Mouse (Mus musculus): Measurements from ENCODE around the gene Cybc1. TPM values are rescaled to one million over a fixed set of nuclear protein-coding genes. Genes with fewer than 3 reads are reported as not detected.

Gene Cybc1
- polyA plus RNA-seq, 1 experiment from 2014 or later = 20.2 TPM

- Histone ChIP-seq H3K9me3 (replicated peaks; ENCODE audit: control insufficient read depth, low read length) (no peaks in the 10 kb centered on the region), H3K4me3 (ENCODE audit: low read depth, low read length) (peak overlapping the region; percentile 74), H3K27ac (ENCODE audit: low read length) (peak overlapping the region; percentile 97), H3K4me2 (ENCODE audit: low read depth, low read length) (peak overlapping the region; percentile 78), H3K27me3 (ENCODE audit: control insufficient read depth, insufficient read depth, low read depth, low read length) (no peaks in the 10 kb centered on the region), H3K9ac (ENCODE audit: low read depth, low read length) (peak overlapping the region; percentile 78), H3K36me3 (ENCODE audit: control insufficient read depth, insufficient read depth) (peaks cover 22% of the 10 kb centered on the region), H3K4me1 (ENCODE audit: control insufficient read depth, low read depth, low read length) (peaks cover 39% of the 10 kb centered on the region)
- WGBS (ENCODE audit: insufficient replicate concordance) = 2% methylated on average over 28 of the region's 28 CpGs
- ATAC-seq (ENCODE audit: low read depth) = peak; percentile 2
Observed at GRCm38 (mm10) chr11:121237345-121238128, 8.4 kb upstream of the Cybc1 start.

- Histone ChIP-seq H3K4me2 (ENCODE audit: low read depth, low read length) (peak within 1 kb of the TSS; percentile 81), H3K9ac (ENCODE audit: low read depth, low read length) (peak within 1 kb of the TSS; percentile 87), H3K4me3 (ENCODE audit: low read depth, low read length) (peak within 1 kb of the TSS; percentile 74), H3K9me3 (replicated peaks; ENCODE audit: control insufficient read depth, low read length) (no peaks in the 10 kb centered on the region), H3K27me3 (ENCODE audit: control insufficient read depth, insufficient read depth, low read depth, low read length) (no peaks in the 10 kb centered on the region), H3K4me1 (ENCODE audit: control insufficient read depth, low read depth, low read length) (peaks cover 39% of the 10 kb centered on the region), H3K36me3 (ENCODE audit: control insufficient read depth, insufficient read depth) (peaks cover 14% of the 10 kb centered on the region), H3K27ac (ENCODE audit: low read length) (peak within 1 kb of the TSS; percentile 99)
- under 1% methylated on average over 50 of the region's 50 CpGs for WGBS (ENCODE audit: insufficient replicate concordance)
- peak; percentile 96 for ATAC-seq (ENCODE audit: low read depth)
Observed at GRCm38 (mm10) chr11:121236564-121237344, 7.6 kb upstream of the Cybc1 start, which contains the start of gene Narf. Narf (plus strand) TSS chr11:121237253.

DNA sequence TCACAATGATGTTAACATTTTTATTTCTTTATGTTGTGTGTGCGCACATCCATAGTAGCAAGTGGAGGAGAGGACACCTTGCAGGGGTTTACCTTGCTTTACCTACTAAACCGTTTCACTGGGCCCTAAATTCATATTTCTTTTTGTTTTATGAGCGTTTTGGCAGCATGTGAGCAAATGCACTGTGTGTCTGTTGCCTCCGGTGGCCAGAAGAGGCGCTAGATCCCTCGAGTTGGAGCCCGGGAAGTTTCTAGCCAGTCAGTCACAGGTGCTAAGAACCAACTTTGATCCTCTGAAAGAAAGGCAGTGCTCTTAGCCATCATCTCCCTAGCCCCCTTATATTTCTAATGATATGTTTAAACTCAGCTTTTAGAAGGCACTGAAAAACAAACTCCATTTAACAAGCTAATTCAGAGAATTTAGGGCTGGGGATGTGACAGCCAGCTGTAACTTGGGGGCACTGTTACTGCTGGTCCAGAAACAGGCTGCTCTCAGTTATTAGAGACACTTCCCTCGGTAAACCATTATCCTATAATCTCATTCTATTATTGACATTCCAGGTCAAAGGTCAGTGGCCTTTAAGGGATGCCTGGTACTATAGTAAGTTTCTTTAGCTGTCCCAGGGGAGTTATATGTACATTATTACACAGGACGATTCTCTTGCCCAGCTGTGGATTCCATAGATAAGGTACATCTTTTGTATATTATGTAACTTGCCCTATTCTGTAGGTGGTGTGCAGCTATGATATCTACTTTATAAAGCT, 6.5 kb upstream of the Cybc1 start:
- peak overlapping the region; percentile 99 for H3K27ac ChIP-seq (ENCODE audit: low read length)
- no peaks in the 10 kb centered on the region for H3K27me3 ChIP-seq (ENCODE audit: control insufficient read depth, insufficient read depth, low read depth, low read length)
- H3K4me1 ChIP-seq (ENCODE audit: control insufficient read depth, low read depth, low read length) = peaks cover 38% of the 10 kb centered on the region
- peak overlapping the region; percentile 87 for H3K9ac ChIP-seq (ENCODE audit: low read depth, low read length)
- peak overlapping the region; percentile 74 for H3K4me3 ChIP-seq (ENCODE audit: low read depth, low read length)
- H3K9me3 ChIP-seq (replicated peaks; ENCODE audit: control insufficient read depth, low read length) = no peaks in the 10 kb centered on the region
- ATAC-seq (ENCODE audit: low read depth) = no peak
- peak overlapping the region; percentile 81 for H3K4me2 ChIP-seq (ENCODE audit: low read depth, low read length)
- WGBS (ENCODE audit: insufficient replicate concordance) = 18% methylated on average over 9 of the region's 9 CpGs
- H3K36me3 ChIP-seq (ENCODE audit: control insufficient read depth, insufficient read depth) = peaks cover 7% of the 10 kb centered on the region

- no peak overlapping the region for H3K4me2 ChIP-seq (ENCODE audit: low read depth, low read length)
- H3K36me3 ChIP-seq (ENCODE audit: control insufficient read depth, insufficient read depth) = no peaks in the 10 kb centered on the region
- peaks cover 48% of the 10 kb centered on the region for H3K4me1 ChIP-seq (ENCODE audit: control insufficient read depth, low read depth, low read length)
- H3K27ac ChIP-seq (ENCODE audit: low read length) = peak overlapping the region; percentile 10
- WGBS (ENCODE audit: insufficient replicate concordance) = 28% methylated on average over 4 of the region's 4 CpGs
- ATAC-seq (ENCODE audit: low read depth) = no peak
- no peak overlapping the region for H3K4me3 ChIP-seq (ENCODE audit: low read depth, low read length)
- no peaks in the 10 kb centered on the region for H3K27me3 ChIP-seq (ENCODE audit: control insufficient read depth, insufficient read depth, low read depth, low read length)
- H3K9me3 ChIP-seq (replicated peaks; ENCODE audit: control insufficient read depth, low read length) = no peaks in the 10 kb centered on the region
- H3K9ac ChIP-seq (ENCODE audit: low read depth, low read length) = no peak overlapping the region
Observed at GRCm38 (mm10) chr11:121232706-121233105, 3.6 kb upstream of the Cybc1 start.

DNA sequence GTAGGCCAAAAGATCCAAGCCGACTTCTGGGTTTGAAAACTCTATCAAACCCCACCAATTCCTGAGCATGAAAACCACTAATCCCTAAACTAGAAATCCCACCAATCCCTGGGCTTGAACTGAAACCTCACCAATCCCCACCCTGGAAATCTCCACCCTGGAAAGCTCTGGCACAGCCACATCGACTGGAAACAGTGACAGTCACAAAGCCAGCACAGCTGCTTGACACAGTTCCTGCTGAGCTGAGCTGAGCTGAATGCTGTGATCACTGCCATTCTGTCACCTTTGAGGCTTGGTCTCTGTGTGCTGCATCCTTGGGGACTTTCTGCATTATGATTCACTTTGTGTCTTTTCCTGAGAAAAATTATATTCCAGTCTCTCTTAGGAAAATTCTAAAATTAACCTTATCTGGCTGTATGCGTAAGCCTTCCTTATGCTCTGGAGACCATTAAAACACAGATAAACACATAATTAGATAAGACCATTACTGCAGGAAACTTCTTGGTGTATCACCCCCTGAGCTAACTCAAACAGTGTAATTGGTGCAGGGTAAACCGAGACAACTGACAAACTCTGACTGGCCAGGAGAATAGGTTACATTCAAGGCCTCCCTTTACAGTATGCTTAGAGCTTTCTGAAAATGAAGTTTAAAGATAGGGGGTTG, 2.6 kb upstream of the Cybc1 start:
- 27% methylated on average over 4 of the region's 4 CpGs for WGBS (ENCODE audit: insufficient replicate concordance)
- H3K9ac ChIP-seq (ENCODE audit: low read depth, low read length) = 0 out of 2 replicates have a peak overlapping the region, but pooled peaks have one; percentile 13
- no peak overlapping the region for H3K4me3 ChIP-seq (ENCODE audit: low read depth, low read length)
- H3K27ac ChIP-seq (ENCODE audit: low read length) = peak overlapping the region; percentile 71
- H3K4me1 ChIP-seq (ENCODE audit: control insufficient read depth, low read depth, low read length) = peaks cover 50% of the 10 kb centered on the region
- no peaks in the 10 kb centered on the region for H3K27me3 ChIP-seq (ENCODE audit: control insufficient read depth, insufficient read depth, low read depth, low read length)
- H3K36me3 ChIP-seq (ENCODE audit: control insufficient read depth, insufficient read depth) = no peaks in the 10 kb centered on the region; the same call in 1 of the 2 replicates
- no peaks in the 10 kb centered on the region for H3K9me3 ChIP-seq (replicated peaks; ENCODE audit: control insufficient read depth, low read length)
- H3K4me2 ChIP-seq (ENCODE audit: low read depth, low read length) = no peak overlapping the region
- no peak for ATAC-seq (ENCODE audit: low read depth)

DNA sequence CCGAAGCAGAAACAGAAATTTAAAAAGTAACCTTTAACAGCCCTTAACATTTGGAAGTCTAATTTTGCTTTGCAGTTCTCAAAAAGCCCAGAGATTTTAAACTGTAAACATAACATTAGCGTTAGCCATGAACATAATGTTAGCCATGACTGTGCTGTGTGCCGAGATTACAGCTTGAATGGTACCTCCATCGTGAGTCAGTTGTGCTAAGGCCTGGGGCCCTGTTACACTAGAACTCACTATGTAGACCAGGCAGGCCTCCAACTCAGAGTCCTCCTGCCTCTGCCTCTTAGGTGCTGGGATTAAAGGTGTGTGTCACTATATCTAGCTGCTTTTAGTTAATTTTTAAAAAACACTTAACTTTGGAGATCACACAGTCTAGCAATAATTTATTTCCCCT, 2.1 kb upstream of the Cybc1 start:
- Histone ChIP-seq H3K27me3 (ENCODE audit: control insufficient read depth, insufficient read depth, low read depth, low read length) (no peaks in the 10 kb centered on the region), H3K4me3 (ENCODE audit: low read depth, low read length) (no peak overlapping the region), H3K4me1 (ENCODE audit: control insufficient read depth, low read depth, low read length) (peaks cover 47% of the 10 kb centered on the region), H3K36me3 (ENCODE audit: control insufficient read depth, insufficient read depth) (peaks cover 2% of the 10 kb centered on the region; the same call in 1 of the 2 replicates), H3K27ac (ENCODE audit: low read length) (peak overlapping the region; percentile 71; the same call in 1 of the 2 replicates), H3K9me3 (replicated peaks; ENCODE audit: control insufficient read depth, low read length) (no peaks in the 10 kb centered on the region), H3K4me2 (ENCODE audit: low read depth, low read length) (no peak overlapping the region), H3K9ac (ENCODE audit: low read depth, low read length) (no peak overlapping the region)
- no peak for ATAC-seq (ENCODE audit: low read depth)
- WGBS (ENCODE audit: insufficient replicate concordance) = 63% methylated on average over 4 of the region's 4 CpGs

- WGBS (ENCODE audit: insufficient replicate concordance) = 12% methylated on average over 21 of the region's 21 CpGs
- peak overlapping the region; percentile 74 for H3K4me2 ChIP-seq (ENCODE audit: low read depth, low read length)
- peak overlapping the region; percentile 73 for H3K4me3 ChIP-seq (ENCODE audit: low read depth, low read length)
- peaks cover 35% of the 10 kb centered on the region for H3K4me1 ChIP-seq (ENCODE audit: control insufficient read depth, low read depth, low read length)
- no peaks in the 10 kb centered on the region for H3K27me3 ChIP-seq (ENCODE audit: control insufficient read depth, insufficient read depth, low read depth, low read length)
- H3K9me3 ChIP-seq (replicated peaks; ENCODE audit: control insufficient read depth, low read length) = no peaks in the 10 kb centered on the region
- H3K36me3 ChIP-seq (ENCODE audit: control insufficient read depth, insufficient read depth) = peaks cover 23% of the 10 kb centered on the region
- peak overlapping the region; percentile 77 for H3K9ac ChIP-seq (ENCODE audit: low read depth, low read length)
- peak; percentile 17 for ATAC-seq (ENCODE audit: low read depth)
- peak overlapping the region; percentile 83 for H3K27ac ChIP-seq (ENCODE audit: low read length)
Observed at GRCm38 (mm10) chr11:121228129-121229017, 749 bp downstream of the Cybc1 start.
